Mouse (Mus musculus): ENCODE measurements around the gene Btbd9. TPM values are rescaled to one million over a fixed set of nuclear protein-coding genes. Genes with fewer than 3 reads are reported as not detected.
A peak's percentile ranks its signal among the peaks of the same experiment; 100 is the strongest.
"Not testable (repeated sequence)": the region's sequence is repeated elsewhere in the genome, so short reads cannot be mapped to it uniquely, and the experiment has no call there.

The Btbd9 gene
- polyA plus RNA-seq, 1 experiment from 2014 or later, result 57.3 TPM

DNA sequence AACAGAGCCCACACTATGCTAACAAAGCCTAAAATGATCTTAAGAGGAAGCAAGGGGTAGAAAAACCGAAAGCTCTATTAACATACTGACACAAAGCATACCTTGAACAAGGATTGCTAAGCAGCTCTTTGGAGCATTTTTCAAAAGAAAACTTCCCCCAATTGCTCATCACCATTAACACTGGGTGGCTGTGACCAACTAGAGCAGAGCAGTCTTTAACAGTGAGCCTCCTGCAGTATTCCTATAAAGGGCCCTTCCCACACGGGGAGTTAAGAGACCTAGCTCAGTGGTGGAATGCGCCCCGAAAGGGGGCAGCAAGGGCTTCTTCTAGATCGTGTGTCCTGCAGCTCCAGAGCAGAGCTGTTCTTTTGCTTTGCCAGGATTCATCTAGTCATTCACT is 69.4 kb downstream of the Btbd9 start:
- Histone ChIP-seq H3K4me2 (no peak overlapping the region), H3K9me3 (no peaks in the 10 kb centered on the region), H3K27me3 (0 out of 2 replicates have a peak, but pooled peaks cover 6% of the 10 kb centered on the region), H3K4me1 (no peaks in the 10 kb centered on the region), H3K4me3 (no peak overlapping the region), H3K36me3 (no peaks in the 10 kb centered on the region), H3K27ac (no peak overlapping the region), H3K9ac (no peak overlapping the region)
- ATAC-seq (ENCODE audit: borderline replicate concordance, extremely low read depth, low FRiP score, low TSS enrichment), result no peak
- 62% methylated on average over 5 of the region's 5 CpGs for WGBS

DNA sequence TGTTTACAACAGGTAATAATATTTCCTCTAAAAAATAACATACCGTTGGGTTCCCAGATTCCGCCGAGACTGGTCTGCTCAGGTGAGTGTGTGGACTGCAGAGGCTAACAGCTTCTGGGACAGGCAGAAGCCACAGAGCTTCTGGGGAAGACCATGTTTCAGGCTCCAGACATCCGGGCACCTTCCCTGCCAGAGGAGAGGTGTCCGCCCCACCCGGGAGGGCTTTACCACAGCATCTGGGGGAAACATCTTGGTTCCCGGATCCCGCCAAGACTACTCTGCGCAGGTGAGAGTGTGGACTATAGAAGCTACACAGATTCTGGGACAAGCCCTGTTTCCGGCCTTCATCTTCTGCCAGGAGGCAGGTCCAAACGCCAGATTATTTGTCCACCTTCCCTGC is 76.7 kb downstream of the Btbd9 start:
- not testable (repeated sequence) for H3K9ac ChIP-seq; H3K4me3 ChIP-seq; H3K4me1 ChIP-seq; H3K36me3 ChIP-seq; ATAC-seq (ENCODE audit: borderline replicate concordance, extremely low read depth, low FRiP score, low TSS enrichment); H3K4me2 ChIP-seq; H3K9me3 ChIP-seq; H3K27ac ChIP-seq; H3K27me3 ChIP-seq
- WGBS, result 95% methylated on average over 11 of the region's 11 CpGs

DNA sequence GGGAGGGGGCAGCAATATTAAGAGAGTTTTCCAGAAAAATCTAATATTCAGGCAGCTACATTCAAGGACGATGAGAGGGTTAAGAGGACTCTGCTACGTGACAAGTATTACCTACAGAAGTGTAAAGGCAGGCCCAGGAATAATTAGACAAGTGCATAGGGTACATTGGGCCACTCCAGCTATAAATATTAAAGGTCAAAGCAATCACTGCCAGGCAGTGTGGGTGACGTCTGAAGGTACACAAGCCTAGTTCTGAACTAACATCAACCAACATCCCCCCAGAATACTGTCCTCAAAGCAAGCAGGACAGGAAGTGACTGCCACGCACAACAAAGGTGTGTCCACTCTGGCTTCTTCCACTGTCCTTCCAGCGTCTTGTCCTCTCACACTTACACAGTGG is 77.5 kb downstream of the Btbd9 start:
- no peak overlapping the region for H3K4me3 ChIP-seq
- H3K27me3 ChIP-seq, result no peaks in the 10 kb centered on the region
- peaks cover 8% of the 10 kb centered on the region for H3K4me1 ChIP-seq
- 67% methylated on average over 5 of the region's 5 CpGs for WGBS
- no peaks in the 10 kb centered on the region for H3K9me3 ChIP-seq
- H3K4me2 ChIP-seq, result no peak overlapping the region
- ATAC-seq (ENCODE audit: borderline replicate concordance, extremely low read depth, low FRiP score, low TSS enrichment), result no peak
- H3K27ac ChIP-seq, result no peak overlapping the region
- H3K36me3 ChIP-seq, result no peaks in the 10 kb centered on the region; the same call in 1 of the 2 replicates
- H3K9ac ChIP-seq, result no peak overlapping the region

GRCm38 (mm10) chr17:30498376-30498719 is 77.9 kb downstream of the Btbd9 start:
- no peak overlapping the region for H3K27ac ChIP-seq
- H3K4me1 ChIP-seq, result peaks cover 8% of the 10 kb centered on the region
- 35% methylated on average over 6 of the region's 6 CpGs for WGBS
- no peak for ATAC-seq (ENCODE audit: borderline replicate concordance, extremely low read depth, low FRiP score, low TSS enrichment)
- H3K27me3 ChIP-seq, result no peaks in the 10 kb centered on the region
- H3K4me2 ChIP-seq, result no peak overlapping the region
- no peak overlapping the region for H3K4me3 ChIP-seq
- no peak overlapping the region for H3K9ac ChIP-seq
- no peaks in the 10 kb centered on the region for H3K9me3 ChIP-seq
- no peaks in the 10 kb centered on the region; the same call in 1 of the 2 replicates for H3K36me3 ChIP-seq

GRCm38 (mm10) chr17:30497525-30498375 is 78.5 kb downstream of the Btbd9 start:
- WGBS, result 46% methylated on average over 11 of the region's 11 CpGs
- no peak for ATAC-seq (ENCODE audit: borderline replicate concordance, extremely low read depth, low FRiP score, low TSS enrichment)
- H3K4me2 ChIP-seq, result no peak overlapping the region

DNA sequence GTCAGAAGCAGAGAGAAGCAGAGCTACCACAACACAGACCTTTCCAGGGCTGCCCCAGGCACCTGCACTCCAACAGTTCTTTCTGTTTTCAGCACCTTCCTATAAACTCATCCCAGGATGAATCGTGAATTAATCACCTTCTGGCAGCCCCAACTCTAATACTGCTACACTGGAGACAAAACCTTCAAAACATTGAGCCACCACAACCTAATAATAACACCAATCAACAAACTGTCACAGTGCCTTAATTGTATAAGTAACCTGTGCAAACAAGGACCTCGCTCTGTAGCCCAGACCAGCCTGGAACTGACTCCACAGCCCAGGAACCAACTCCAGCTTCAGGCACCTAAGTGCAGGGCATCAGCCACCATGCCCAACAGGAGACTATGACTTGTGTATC is 80.7 kb downstream of the Btbd9 start:
- Histone ChIP-seq H3K27me3 (no peaks in the 10 kb centered on the region), H3K9ac (no peak overlapping the region), H3K4me1 (peaks cover 8% of the 10 kb centered on the region), H3K4me2 (no peak overlapping the region), H3K27ac (no peak overlapping the region), H3K36me3 (no peaks in the 10 kb centered on the region; the same call in 1 of the 2 replicates), H3K4me3 (no peak overlapping the region), H3K9me3 (no peaks in the 10 kb centered on the region)
- ATAC-seq (ENCODE audit: borderline replicate concordance, extremely low read depth, low FRiP score, low TSS enrichment), result no peak
- WGBS, result 81% methylated on average over 2 of the region's 2 CpGs

More at GRCm38 (mm10) chr17:30497525-30498375, 78.5 kb downstream of the Btbd9 start:
- Histone ChIP-seq H3K27me3 (no peaks in the 10 kb centered on the region), H3K9me3 (no peaks in the 10 kb centered on the region), H3K36me3 (no peaks in the 10 kb centered on the region; the same call in 1 of the 2 replicates), H3K27ac (peak overlapping the region; percentile 10; the same call in 1 of the 2 replicates), H3K9ac (no peak overlapping the region), H3K4me3 (no peak overlapping the region), H3K4me1 (peaks cover 8% of the 10 kb centered on the region)

- Histone ChIP-seq H3K9me3 (no peaks in the 10 kb centered on the region), H3K27ac (no peak overlapping the region), H3K27me3 (no peaks in the 10 kb centered on the region), H3K4me3 (no peak overlapping the region), H3K9ac (no peak overlapping the region), H3K4me1 (peaks cover 8% of the 10 kb centered on the region), H3K36me3 (no peaks in the 10 kb centered on the region; the same call in 1 of the 2 replicates), H3K4me2 (no peak overlapping the region)
- no peak for ATAC-seq (ENCODE audit: borderline replicate concordance, extremely low read depth, low FRiP score, low TSS enrichment)
- WGBS, result 87% methylated on average over 2 of the region's 2 CpGs
Measured at GRCm38 (mm10) chr17:30495154-30495553, 81.1 kb downstream of the Btbd9 start.

GRCm38 (mm10) chr17:30493481-30493880 is 82.8 kb downstream of the Btbd9 start:
- H3K4me2 ChIP-seq, result no peak overlapping the region
- no peaks in the 10 kb centered on the region for H3K27me3 ChIP-seq
- no peak overlapping the region for H3K9ac ChIP-seq
- H3K4me3 ChIP-seq, result no peak overlapping the region
- H3K9me3 ChIP-seq, result no peaks in the 10 kb centered on the region
- WGBS, result 89% methylated on average over 6 of the region's 6 CpGs
- no peak for ATAC-seq (ENCODE audit: borderline replicate concordance, extremely low read depth, low FRiP score, low TSS enrichment)
- peaks cover 8% of the 10 kb centered on the region for H3K4me1 ChIP-seq
- no peaks in the 10 kb centered on the region for H3K36me3 ChIP-seq
- H3K27ac ChIP-seq, result no peak overlapping the region

DNA sequence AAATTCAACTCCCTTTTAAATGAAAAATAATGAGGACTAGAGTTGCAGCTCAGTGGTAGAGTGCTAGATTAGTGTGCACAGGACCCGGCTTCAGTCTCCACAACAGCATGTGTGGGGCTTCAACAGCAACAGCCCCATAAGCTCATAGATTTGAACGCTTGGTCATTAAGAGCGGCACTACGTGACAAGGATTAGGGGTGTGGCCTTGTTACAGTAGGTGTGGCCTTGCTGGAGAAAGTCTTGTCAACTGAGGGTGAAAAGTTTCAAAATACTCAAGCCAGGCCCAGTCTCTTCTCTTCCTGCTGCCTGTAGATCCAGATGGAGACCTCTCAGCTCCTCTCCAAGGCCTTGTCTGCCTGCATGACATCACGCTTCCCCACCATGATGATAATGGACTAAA is 84.1 kb downstream of the Btbd9 start:
- Histone ChIP-seq H3K27ac (no peak overlapping the region), H3K4me1 (no peaks in the 10 kb centered on the region), H3K4me3 (no peak overlapping the region), H3K9me3 (no peaks in the 10 kb centered on the region), H3K36me3 (no peaks in the 10 kb centered on the region), H3K4me2 (no peak overlapping the region), H3K27me3 (no peaks in the 10 kb centered on the region), H3K9ac (no peak overlapping the region)
- 95% methylated on average over 5 of the region's 5 CpGs for WGBS
- ATAC-seq (ENCODE audit: borderline replicate concordance, extremely low read depth, low FRiP score, low TSS enrichment), result no peak

- Histone ChIP-seq H3K4me3 (no peak overlapping the region), H3K9ac (no peak overlapping the region), H3K36me3 (no peaks in the 10 kb centered on the region), H3K4me2 (no peak overlapping the region), H3K4me1 (no peaks in the 10 kb centered on the region), H3K9me3 (no peaks in the 10 kb centered on the region), H3K27ac (no peak overlapping the region), H3K27me3 (no peaks in the 10 kb centered on the region)
- no peak for ATAC-seq (ENCODE audit: borderline replicate concordance, extremely low read depth, low FRiP score, low TSS enrichment)
- WGBS, result 95% methylated on average over 8 of the region's 8 CpGs
Measured at GRCm38 (mm10) chr17:30491601-30492000, 84.7 kb downstream of the Btbd9 start.

DNA sequence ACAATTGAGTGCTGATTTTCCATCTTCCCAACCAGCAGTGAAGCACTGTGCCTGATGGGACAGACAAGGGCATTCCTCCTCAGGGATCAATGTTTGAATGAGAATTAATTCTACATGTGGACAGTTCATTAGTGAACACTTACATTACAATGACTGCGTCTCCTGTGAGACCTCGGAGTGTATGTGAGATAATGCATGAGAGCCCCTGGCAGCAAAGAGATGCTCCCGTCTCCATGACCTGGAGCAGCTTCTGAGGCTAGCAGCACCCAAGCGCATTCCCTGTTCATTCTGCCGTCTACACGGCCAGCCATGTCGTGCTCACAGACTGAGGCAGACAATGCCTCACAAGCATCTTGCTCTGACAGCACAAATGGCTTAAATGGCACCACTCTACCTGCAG is 85.7 kb downstream of the Btbd9 start:
- Histone ChIP-seq H3K27ac (no peak overlapping the region), H3K4me2 (no peak overlapping the region), H3K4me1 (no peaks in the 10 kb centered on the region), H3K27me3 (no peaks in the 10 kb centered on the region), H3K9me3 (no peaks in the 10 kb centered on the region), H3K9ac (no peak overlapping the region), H3K36me3 (no peaks in the 10 kb centered on the region), H3K4me3 (no peak overlapping the region)
- no peak for ATAC-seq (ENCODE audit: borderline replicate concordance, extremely low read depth, low FRiP score, low TSS enrichment)
- 84% methylated on average over 7 of the region's 7 CpGs for WGBS

GRCm38 (mm10) chr17:30490086-30490485 is 86.2 kb downstream of the Btbd9 start:
- no peaks in the 10 kb centered on the region for H3K36me3 ChIP-seq
- no peak overlapping the region for H3K4me2 ChIP-seq
- H3K4me1 ChIP-seq, result no peaks in the 10 kb centered on the region
- H3K9me3 ChIP-seq, result no peaks in the 10 kb centered on the region
- no peaks in the 10 kb centered on the region for H3K27me3 ChIP-seq
- no peak overlapping the region for H3K27ac ChIP-seq
- H3K4me3 ChIP-seq, result no peak overlapping the region
- 91% methylated on average over 5 of the region's 5 CpGs for WGBS
- H3K9ac ChIP-seq, result no peak overlapping the region
- no peak for ATAC-seq (ENCODE audit: borderline replicate concordance, extremely low read depth, low FRiP score, low TSS enrichment)
